Mouse (Mus musculus) heart, adult 11 months (tissue): ENCODE results near the gene Mrvi1.

Experiments
- DNase-seq: peaks from one replicate; pipeline ENCODE4 v3.0.0; 2022

Gene Mrvi1

GRCm38 (mm10) chr7:110982053-110982705 lies at the start of gene Mrvi1:
Mrvi1 (minus strand) TSS chr7:110982461.
- DNase-seq: peak; percentile 98

DNA sequence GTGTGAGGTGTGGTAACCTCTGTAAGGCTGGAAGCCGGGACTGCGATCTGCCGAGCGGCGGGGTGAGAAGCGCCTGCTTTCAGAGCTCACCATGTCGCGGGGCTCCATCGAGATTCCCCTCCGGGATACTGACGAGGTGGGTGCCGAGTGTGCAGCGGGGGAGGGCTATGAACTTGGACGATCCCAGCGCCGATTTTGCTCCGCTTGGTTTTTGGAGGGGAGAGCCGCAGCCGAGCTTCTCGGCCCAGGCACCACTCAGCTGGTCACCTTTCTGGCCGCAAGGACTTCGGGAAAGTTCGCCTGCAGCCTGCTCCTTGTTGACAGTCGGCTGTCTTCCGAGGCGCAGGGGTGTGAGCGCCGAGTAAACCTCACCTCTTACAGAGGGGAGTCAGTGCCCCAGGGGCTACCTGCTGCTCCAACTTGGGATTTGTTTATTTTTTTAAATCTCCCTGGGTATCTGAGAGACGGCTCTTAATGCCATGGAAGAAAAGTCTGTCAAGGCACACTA lies 46.8 kb upstream of the Mrvi1 start:
- no peak for DNase-seq

DNA sequence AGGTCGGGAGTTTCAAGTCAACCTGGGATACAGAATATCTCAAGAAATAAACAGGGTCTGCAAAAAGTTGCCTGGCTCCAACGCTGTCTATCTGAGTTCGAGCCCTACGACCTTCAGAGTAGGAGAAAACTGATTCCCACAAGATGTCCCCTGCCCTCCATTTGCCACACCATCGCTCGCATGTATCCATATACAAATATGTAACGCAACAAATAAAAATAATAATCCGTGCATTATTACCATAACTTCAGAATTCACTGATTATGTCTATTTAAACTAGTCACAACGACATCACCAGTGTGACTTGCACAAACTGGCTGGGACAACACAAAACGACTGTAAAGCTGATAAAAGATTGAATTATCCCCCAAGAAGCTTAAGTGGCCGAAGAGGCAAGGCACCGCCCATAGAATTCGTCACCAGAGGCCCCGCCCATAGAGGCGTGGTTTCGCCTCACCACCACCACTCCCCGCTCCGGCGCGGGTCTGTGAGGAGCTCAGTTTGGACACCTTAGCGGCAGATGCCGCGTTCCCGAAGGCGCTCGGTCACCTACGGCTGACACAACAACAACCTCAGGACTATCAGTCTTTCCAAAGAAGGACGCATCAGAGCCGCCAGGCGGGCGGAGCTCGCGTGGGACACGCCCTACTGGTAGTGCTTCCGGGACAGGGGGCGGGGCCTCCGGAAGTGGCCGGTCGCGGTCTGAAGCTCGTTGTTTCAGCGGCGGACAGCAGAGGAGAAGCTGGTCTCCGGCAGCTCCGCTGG lies 46.2 kb upstream of the Mrvi1 start, which contains the start of gene Ctr9:
TSS of gene Ctr9 (plus strand) at position 671 of the 765 bp plus-strand sequence.
- peak; percentile 99 for DNase-seq

- peak; percentile 83 for DNase-seq
Measured at GRCm38 (mm10) chr7:111024912-111025311, 42.7 kb upstream of the Mrvi1 start.

DNA sequence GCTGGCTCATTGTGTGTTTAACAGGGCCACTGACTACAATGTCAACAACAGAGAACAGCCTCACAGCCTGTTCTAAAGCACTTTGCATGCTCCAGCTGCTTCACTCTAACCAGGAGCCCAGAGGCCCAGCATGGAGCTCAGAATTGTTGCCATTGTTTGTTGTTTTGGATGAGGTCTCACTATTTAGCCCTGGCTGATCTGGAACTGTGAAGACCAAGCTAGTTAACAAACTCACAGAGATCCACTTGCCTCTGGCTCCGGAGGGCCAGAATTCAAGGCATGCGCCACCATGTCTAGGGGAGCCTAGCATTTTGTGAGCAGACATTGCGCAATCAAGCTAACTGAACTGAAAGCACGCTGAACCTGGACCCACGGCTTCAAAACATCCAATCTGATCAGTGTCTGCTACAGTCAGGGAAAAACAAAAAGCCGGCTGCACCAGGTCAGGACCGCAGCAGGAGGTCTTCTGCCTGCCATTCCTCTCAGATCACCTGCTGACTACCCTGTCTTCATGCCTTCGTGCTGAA lies 41.9 kb upstream of the Mrvi1 start:
- peak; percentile 91 for DNase-seq

GRCm38 (mm10) chr7:111020814-111021213 lies 38.6 kb upstream of the Mrvi1 start:
- peak; percentile 36 for DNase-seq

DNA sequence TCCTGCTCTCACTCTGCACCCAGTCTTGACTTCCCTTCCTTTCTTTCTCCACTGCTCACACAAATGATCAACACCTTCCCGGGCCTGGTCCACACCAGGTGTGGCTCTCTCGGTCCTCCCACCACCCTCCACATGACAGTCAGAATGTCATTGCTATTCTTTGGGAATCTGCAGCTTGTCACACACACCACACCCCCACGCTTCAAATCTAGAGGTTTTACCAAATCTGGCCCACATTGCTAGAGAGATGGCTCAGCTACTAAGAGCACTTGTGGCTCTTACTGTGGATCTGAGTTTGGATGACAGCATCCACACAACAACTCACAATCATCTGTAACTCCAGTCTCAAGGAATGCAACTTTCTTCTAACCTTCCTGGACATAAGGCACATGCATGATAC lies 34.7 kb upstream of the Mrvi1 start:
- DNase-seq: peak; percentile 87

DNA sequence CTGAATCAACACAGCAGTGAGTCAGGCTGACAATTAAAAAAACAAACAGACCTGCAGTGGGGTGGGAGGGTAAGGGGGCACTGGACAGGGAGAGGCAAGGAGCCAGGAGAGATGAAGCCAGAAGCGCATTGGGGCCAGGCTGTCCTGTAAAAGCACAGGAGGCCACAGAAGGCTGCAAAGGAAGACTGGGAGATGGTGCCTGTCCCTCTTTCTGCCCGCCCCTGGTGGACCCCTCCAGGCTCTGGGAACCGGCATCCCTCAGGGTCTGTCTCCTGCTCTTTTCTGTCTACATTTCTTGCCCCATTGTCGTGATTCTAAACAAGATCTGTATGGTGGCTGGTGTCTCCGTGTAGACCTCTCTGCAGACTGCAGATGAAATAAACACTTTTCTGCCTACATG lies 33.5 kb upstream of the Mrvi1 start:
- peak; percentile 89 for DNase-seq

- peak; percentile 96 for DNase-seq
Measured at GRCm38 (mm10) chr7:111014893-111015292, 32.6 kb upstream of the Mrvi1 start.

DNA sequence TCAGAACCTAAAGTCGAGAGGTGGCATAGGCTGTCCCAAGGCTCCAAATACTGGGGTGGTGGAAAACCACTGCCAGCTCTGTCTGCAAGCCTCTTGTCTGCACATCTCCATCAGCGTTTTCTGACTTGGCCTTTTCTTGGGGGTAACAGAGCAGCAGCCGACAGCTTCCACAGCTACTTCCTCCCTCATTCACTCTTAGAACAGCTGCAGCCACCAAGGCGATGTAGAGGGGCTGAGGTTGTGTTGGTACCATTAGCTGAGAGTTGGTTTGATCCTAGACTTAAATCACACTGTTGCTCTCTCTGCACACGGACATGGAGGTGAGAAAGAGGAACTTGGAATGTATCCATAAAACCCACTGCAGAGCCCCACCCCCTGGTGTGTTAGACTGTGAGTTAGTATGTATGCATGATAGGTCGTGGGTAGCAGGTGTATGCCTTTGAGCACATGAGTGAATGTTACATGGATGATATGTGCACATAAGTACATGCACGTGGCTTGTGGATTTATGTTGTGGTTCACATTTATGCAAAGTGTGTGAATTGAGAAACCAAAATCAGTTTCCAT lies 31.9 kb upstream of the Mrvi1 start:
- DNase-seq: peak; percentile 64

DNA sequence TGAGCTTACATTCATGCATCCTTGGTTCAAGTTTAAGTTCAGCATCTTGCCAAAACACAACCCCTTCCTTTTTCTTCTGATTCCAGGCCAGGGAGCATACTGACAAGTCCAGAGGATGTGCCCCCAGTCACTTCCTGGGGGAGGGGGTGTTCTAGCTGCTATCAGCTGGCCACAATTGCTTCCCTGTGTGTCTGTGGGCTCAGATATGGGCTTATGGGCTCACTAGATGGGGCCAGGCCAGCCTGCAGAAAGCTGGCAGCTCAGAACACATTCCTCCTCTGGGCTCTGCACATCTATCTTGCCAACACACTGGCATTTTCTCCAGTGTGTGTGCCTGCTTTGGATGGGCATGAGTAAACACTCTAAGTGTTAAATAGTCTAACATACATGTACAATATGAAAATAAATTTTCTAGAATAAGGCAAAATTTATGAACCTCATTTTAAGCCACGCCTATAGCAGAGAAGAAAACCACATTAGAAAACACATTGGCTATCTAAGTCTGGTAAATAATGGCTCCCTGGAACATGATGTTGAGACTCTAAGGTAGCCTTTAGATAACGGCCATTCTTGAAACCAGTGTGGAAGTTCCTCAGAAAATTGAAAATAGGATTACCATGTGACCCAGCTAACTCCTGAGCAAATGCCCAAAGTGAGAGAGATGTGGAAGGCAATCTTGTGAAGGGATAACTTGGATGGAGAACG lies 22.0 kb upstream of the Mrvi1 start:
- peak; percentile 84 for DNase-seq

DNA sequence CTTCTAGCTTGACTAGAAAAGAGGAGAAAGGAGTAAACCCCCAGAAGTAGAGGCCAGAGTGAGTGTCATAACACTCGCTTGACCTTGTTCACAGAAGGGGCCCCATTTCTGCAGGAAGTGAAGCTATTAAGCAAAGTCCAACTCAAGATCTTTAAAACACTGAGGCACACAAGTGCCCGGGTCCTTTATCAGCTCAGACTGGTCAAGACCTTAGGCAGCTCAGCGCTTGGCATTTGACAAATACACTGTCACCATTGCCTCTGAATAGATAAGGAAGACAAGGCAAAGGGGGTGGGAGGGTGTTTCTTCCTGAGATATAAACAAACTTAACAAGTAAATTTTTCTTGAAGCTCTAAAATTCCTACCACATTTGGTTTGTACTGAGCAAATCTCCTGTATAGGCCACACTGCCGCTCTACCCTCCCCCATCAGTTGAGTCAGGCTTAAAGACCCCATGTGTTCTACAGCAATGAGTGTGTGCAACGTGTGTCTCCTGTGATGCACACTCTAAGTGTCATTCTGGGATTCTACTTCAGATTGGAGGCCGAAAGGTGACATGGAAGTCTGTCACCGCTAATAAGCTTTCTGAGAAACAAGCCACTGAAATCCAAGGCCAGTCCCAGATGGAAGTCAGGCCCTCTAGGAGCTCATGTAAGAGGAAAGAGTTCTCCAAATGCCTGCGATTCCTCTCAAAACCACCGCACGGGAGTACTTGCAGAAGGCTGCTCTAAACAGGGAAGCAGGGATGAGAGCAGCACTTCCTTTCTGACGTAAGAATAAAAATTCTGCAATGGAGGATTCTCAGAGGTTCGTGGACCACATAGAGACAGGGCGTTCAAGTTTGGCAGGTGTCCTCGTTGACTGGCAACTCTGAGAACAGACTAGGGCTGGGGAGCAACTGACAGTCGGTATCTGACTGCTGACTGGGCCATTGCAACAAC lies 16.9 kb upstream of the Mrvi1 start:
- peak; percentile 68 for DNase-seq

DNA sequence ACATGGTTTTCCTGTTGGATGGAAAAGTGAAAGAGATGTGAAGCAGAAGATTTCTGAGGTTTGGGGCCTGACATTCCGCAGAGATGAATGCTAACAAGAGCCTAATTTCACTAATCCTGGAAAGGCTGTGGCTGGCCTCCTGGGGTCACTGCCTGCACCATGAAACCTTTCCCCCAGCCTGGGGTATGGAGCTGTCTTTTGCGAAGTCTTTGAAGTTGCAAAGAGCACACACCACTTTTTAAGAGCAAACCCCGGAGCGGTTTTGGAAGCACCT lies 8.9 kb upstream of the Mrvi1 start:
- DNase-seq: no peak

- DNase-seq: peak; percentile 76
Measured at GRCm38 (mm10) chr7:110990356-110991220, 8.3 kb upstream of the Mrvi1 start.

- DNase-seq: peak; percentile 88
Measured at GRCm38 (mm10) chr7:110989286-110989879, 7.1 kb upstream of the Mrvi1 start.

- DNase-seq: peak; percentile 53
Measured at GRCm38 (mm10) chr7:110988081-110988480, 5.8 kb upstream of the Mrvi1 start.

GRCm38 (mm10) chr7:110985581-110986265 lies 3.5 kb upstream of the Mrvi1 start:
- DNase-seq: peak; percentile 94

DNA sequence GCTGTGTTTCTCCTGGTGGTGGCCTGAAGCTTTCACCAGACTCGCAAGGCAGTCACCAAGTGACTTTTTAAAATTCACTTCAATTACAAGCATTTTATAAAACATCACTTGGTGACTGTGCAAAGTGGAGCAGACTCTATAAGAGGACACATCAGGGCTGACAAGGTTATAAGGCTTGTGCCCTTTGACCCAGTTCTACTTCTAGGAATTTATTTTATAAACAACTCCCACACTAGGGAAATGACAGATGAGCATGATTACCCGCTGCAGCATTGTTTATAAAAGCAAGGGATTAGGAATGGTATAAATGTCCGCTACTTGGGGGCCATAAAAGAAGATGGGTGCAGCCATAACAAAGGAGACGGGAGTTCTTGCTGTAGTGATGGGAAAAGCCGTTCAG lies 1.4 kb upstream of the Mrvi1 start:
- peak; percentile 76 for DNase-seq

DNA sequence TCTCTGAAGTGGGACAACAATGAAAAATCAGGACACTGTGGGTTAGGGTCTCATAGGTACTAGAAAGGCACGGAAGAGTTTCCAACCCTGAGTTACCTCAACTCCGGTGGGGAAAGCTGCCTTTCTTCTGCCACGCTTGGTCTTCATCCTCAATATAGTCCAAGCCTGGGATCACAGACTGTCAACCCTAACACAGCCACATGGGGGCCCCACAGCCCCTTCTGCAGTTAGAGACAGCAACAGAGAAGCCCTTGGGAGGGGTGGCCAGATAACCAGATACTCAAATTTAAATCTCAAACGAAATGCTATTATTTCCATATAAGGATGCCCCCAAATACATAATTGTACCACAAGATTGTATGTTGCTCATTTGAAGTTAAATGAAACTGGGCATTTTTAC lies 503 bp upstream of the Mrvi1 start:
- DNase-seq: peak; percentile 95

- DNase-seq: peak; percentile 89
Measured at GRCm38 (mm10) chr7:110981036-110981435, 1.2 kb downstream of the Mrvi1 start.
